Mouse (Mus musculus): ENCODE data around the gene Timd4. TPM values are rescaled to one million over a fixed set of nuclear protein-coding genes. Genes with fewer than 3 reads are reported as not detected.
A peak's percentile ranks its signal among the peaks of the same experiment; 100 is the strongest.

The Timd4 gene
- polyA plus RNA-seq, 1 experiment: not detected

DNA sequence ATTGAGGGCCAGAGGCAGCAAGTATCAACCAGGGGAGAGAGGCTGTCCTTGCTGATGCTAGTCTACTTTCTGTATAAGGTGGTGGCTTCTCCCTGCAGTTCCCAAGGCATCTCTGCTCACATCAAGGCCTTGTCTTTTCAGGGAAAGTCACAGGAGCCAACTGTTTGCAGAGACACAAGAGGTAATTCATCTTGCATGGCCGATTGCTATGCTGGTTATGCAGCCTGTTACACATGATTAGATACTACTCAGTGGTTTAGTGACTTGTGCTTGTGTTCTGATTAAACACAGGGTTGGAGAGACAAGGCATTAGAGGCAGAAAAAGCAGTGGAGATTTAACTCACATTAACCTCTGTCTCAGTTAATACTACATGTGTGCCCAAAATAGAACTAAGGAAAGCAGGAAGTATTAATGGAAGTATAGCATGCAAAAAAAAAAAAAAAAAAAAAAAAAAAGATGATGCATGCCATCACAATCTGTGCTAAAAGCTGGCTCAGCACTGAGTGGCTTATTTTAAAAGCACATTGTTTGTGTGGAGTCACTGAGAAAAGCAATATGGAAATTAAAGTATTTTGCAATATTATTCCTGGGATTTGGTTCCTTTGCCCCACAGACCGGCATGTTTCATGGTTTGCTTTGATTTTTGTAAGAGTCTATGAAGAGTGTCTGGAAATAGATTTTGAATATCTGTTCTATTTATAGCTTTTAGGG lies 31.6 kb downstream of the Timd4 start:
- TF ChIP-seq CTCF (IDR thresholded peaks at IDR 0.05; ENCODE audit: borderline replicate concordance, insufficient read depth, low read depth, low read length) (no peak), POLR2A (IDR thresholded peaks at IDR 0.05; ENCODE audit: borderline replicate concordance, insufficient read depth, low read length) (no peak)
- 58% methylated on average over 2 of the region's 2 CpGs for WGBS
- Histone ChIP-seq H3K27me3 (ENCODE audit: control insufficient read depth, insufficient read depth, low read length) (no peaks in the 10 kb centered on the region), H3K4me1 (ENCODE audit: control insufficient read depth, insufficient read depth, low read length) (no peaks in the 10 kb centered on the region), H3K27ac (ENCODE audit: insufficient read depth, low read length) (no peak overlapping the region), H3K4me3 (replicated peaks; ENCODE audit: insufficient read depth, low read depth, low read length) (no peak overlapping the region)
- no peak for DNase-seq

DNA sequence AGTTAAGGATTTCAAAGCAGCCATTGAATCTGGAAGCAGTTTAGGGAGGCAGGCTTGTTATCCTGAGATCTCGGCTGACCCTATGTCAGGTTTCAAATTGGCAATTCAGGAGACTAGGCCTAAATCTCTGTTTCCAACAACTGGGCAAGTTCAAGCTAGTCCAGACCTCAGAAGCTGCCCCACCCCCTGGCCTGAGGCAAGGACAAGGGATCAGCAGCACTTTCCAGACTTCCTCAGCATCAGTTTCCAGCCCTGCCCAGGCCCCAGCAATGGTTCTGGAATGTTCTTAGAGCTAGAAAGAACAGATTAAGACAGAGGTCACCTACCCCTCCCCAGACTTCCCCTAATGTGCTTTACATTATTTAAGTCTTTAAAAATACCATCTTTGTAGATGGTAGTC lies 36.1 kb downstream of the Timd4 start:
- Histone ChIP-seq H3K27me3 (ENCODE audit: control insufficient read depth, insufficient read depth, low read length) (no peaks in the 10 kb centered on the region), H3K4me1 (ENCODE audit: control insufficient read depth, insufficient read depth, low read length) (no peaks in the 10 kb centered on the region), H3K27ac (ENCODE audit: insufficient read depth, low read length) (no peak overlapping the region), H3K4me3 (replicated peaks; ENCODE audit: insufficient read depth, low read depth, low read length) (no peak overlapping the region)
- 88% methylated on average over 1 of the region's 1 CpGs for WGBS
- no peak for DNase-seq
- TF ChIP-seq CTCF (IDR thresholded peaks at IDR 0.05; ENCODE audit: borderline replicate concordance, insufficient read depth, low read depth, low read length) (no peak), POLR2A (IDR thresholded peaks at IDR 0.05; ENCODE audit: borderline replicate concordance, insufficient read depth, low read length) (no peak)

DNA sequence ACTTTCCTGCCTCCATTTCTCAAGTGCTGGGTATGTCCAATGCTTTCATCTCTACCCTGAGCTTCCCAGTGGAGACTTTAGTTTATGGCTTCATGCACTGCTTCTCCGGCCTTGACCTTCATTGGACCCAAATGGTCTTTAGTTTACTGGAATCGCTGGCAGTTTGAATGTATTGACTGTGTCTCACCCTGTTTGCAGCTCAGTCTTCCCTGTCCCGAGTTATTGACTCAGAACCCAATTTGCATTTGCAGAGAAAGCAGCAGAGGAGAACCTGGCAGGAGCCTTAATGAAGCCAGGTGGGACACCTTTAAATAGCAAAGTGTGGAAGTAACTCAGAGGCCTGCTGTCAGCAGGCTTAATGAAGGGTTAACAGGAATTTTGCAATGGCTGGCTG lies 37.2 kb downstream of the Timd4 start:
- TF ChIP-seq CTCF (IDR thresholded peaks at IDR 0.05; ENCODE audit: borderline replicate concordance, insufficient read depth, low read depth, low read length) (no peak), POLR2A (IDR thresholded peaks at IDR 0.05; ENCODE audit: borderline replicate concordance, insufficient read depth, low read length) (no peak)

DNA sequence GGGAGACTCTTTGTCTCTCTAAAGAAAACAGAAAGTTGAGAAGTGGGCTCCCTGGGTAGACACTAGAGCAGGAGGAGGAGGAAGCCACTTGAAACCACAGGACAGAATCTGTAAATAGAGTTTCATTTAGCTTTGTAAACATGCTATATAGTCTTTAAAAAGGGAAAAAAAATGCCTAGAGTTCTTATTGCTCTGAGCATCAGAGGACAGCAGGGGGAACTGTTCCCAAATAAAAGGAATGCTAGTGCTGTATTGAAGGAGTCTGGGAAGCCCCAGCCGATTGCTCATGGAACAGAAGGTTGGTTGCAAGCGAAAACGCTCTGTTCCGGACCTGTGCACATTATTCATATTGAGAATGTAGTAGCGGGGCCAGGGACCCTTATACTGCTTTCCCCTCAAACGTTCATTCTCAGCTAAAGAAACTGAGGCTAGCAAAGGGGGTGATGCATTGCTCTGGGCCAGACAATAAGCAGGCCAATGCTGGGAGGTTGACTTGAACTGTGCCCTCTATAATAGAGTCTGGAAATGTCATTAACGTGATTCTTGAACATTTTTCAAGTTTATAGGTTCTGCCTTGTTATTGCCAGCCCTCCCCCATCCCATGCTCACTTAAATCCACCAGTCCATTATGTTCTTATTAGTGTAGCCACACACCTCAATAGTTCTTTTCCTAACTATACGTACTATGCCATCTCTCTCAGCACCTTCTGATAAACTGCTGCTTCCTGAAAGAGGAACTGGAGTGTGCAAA lies 37.8 kb downstream of the Timd4 start:
- WGBS: 30% methylated on average over 8 of the region's 8 CpGs
- Histone ChIP-seq H3K4me1 (ENCODE audit: control insufficient read depth, insufficient read depth, low read length) (no peaks in the 10 kb centered on the region), H3K27me3 (ENCODE audit: control insufficient read depth, insufficient read depth, low read length) (no peaks in the 10 kb centered on the region), H3K4me3 (replicated peaks; ENCODE audit: insufficient read depth, low read depth, low read length) (no peak overlapping the region), H3K27ac (ENCODE audit: insufficient read depth, low read length) (no peak overlapping the region)
- DNase-seq: no peak
- TF ChIP-seq CTCF (IDR thresholded peaks at IDR 0.05; ENCODE audit: borderline replicate concordance, insufficient read depth, low read depth, low read length): no peak
- no peak for TF ChIP-seq POLR2A (IDR thresholded peaks at IDR 0.05; ENCODE audit: borderline replicate concordance, insufficient read depth, low read length)

More for the DNA sequence above, 37.2 kb downstream of the Timd4 start:
- Histone ChIP-seq H3K27ac (ENCODE audit: insufficient read depth, low read length) (no peak overlapping the region), H3K4me3 (replicated peaks; ENCODE audit: insufficient read depth, low read depth, low read length) (no peak overlapping the region), H3K4me1 (ENCODE audit: control insufficient read depth, insufficient read depth, low read length) (no peaks in the 10 kb centered on the region), H3K27me3 (ENCODE audit: control insufficient read depth, insufficient read depth, low read length) (no peaks in the 10 kb centered on the region)
- WGBS: 59% methylated on average over 3 of the region's 3 CpGs
- DNase-seq: no peak

DNA sequence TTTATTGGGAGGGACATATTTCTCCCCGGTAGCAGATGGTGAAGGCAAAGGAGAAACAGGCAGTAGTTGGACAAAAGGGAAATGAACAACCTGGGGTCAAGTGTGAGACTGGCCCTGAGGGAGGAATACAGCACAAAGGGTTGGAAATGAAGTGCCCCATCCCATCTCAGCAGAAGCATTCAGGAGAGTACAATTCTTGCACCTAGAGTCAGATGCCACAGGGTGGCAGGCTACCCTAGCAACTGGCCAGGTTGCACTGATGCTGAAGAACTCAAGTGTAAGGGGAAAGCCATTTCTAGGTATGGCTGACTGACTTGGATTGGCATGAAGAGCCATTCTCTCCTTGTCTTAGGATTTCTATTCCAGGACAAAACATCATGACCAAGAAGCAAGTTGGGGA lies 54.2 kb downstream of the Timd4 start:
- Histone ChIP-seq H3K27ac (ENCODE audit: insufficient read depth, low read length) (no peak overlapping the region), H3K4me1 (ENCODE audit: control insufficient read depth, insufficient read depth, low read length) (no peaks in the 10 kb centered on the region), H3K4me3 (replicated peaks; ENCODE audit: insufficient read depth, low read depth, low read length) (no peak overlapping the region), H3K27me3 (ENCODE audit: control insufficient read depth, insufficient read depth, low read length) (no peaks in the 10 kb centered on the region)
- TF ChIP-seq CTCF (IDR thresholded peaks at IDR 0.05; ENCODE audit: borderline replicate concordance, insufficient read depth, low read depth, low read length) (peak; percentile 54), POLR2A (IDR thresholded peaks at IDR 0.05; ENCODE audit: borderline replicate concordance, insufficient read depth, low read length) (no peak)
- WGBS: 67% methylated on average over 1 of the region's 1 CpGs
- DNase-seq: peak; percentile 1 to 18

DNA sequence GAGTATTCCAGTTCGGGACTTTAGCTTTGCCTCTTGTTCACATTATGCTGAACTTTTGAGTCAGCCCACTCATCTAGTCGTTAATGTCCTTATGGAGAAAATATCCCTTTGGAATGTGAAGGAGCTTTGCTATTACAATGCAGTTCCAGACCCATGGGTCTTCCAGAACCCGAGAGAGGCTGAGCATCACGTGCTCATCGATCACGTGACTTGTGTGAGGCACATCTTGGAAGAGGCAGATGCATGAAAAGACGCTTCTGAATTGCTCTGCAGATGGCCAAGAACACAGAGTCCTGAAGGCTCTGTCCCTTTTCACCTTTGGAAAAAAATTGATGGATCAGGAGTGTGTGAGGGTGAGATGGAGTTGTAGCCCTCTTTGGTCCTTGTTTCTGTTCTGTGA lies 58.0 kb downstream of the Timd4 start:
- DNase-seq: no peak
- H3K4me3 ChIP-seq (replicated peaks; ENCODE audit: insufficient read depth, low read depth, low read length): no peak overlapping the region
- H3K27me3 ChIP-seq (ENCODE audit: control insufficient read depth, insufficient read depth, low read length): no peaks in the 10 kb centered on the region
- no peaks in the 10 kb centered on the region for H3K4me1 ChIP-seq (ENCODE audit: control insufficient read depth, insufficient read depth, low read length)
- TF ChIP-seq CTCF (IDR thresholded peaks at IDR 0.05; ENCODE audit: borderline replicate concordance, insufficient read depth, low read depth, low read length) (no peak), POLR2A (IDR thresholded peaks at IDR 0.05; ENCODE audit: borderline replicate concordance, insufficient read depth, low read length) (no peak)
- H3K27ac ChIP-seq (ENCODE audit: insufficient read depth, low read length): no peak overlapping the region
- 71% methylated on average over 7 of the region's 7 CpGs for WGBS

DNA sequence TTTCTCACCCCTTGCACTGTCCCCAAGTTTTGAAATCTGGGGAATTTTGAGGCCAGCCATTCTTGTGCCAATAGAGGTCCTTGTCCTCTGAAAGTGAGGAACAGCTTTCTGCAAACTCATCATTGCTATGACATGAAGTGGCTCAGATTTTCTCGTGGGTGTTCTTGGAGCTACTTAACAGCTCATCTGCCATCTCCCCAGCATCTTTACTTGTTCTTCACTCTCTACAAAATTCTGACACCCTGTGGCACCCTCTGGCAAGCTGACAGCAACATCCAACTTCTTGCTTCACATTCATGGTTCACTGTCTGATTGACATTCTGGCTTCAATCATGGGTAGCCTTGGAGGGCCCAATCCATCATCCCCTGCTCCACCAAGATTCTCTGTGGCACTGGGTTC lies 65.2 kb downstream of the Timd4 start:
- WGBS: 37% methylated on average over 1 of the region's 1 CpGs
- TF ChIP-seq POLR2A (IDR thresholded peaks at IDR 0.05; ENCODE audit: borderline replicate concordance, insufficient read depth, low read length): no peak
- TF ChIP-seq CTCF (IDR thresholded peaks at IDR 0.05; ENCODE audit: borderline replicate concordance, insufficient read depth, low read depth, low read length): no peak
- no peaks in the 10 kb centered on the region for H3K4me1 ChIP-seq (ENCODE audit: control insufficient read depth, insufficient read depth, low read length)
- H3K27ac ChIP-seq (ENCODE audit: insufficient read depth, low read length): no peak overlapping the region
- H3K27me3 ChIP-seq (ENCODE audit: control insufficient read depth, insufficient read depth, low read length): no peaks in the 10 kb centered on the region; the same call in 1 of the 2 replicates
- no peak overlapping the region for H3K4me3 ChIP-seq (replicated peaks; ENCODE audit: insufficient read depth, low read depth, low read length)
- no peak for DNase-seq

DNA sequence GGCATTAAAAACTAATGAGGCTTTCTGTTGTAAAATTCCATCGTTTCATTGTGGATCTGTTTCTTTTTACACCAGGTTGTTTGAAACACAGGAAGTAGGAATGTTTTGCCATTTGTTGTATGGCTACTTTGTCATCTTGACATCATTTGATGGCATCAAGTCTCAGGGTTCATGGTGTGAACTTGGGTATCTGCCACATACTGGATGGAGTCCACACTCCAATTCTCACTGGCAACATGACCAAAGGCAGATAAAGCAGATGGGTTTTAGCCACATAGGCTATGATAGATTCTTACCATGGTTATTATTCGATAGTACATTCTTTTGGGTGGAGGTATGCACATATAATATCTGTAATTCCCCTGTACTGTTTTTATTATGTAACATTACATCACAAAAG lies 71.9 kb downstream of the Timd4 start:
- Histone ChIP-seq H3K4me1 (ENCODE audit: control insufficient read depth, insufficient read depth, low read length) (no peaks in the 10 kb centered on the region), H3K27ac (ENCODE audit: insufficient read depth, low read length) (no peak overlapping the region), H3K4me3 (replicated peaks; ENCODE audit: insufficient read depth, low read depth, low read length) (no peak overlapping the region), H3K27me3 (ENCODE audit: control insufficient read depth, insufficient read depth, low read length) (no peaks in the 10 kb centered on the region)
- DNase-seq: no peak
- no peak for TF ChIP-seq CTCF (IDR thresholded peaks at IDR 0.05; ENCODE audit: borderline replicate concordance, insufficient read depth, low read depth, low read length)
- no peak for TF ChIP-seq POLR2A (IDR thresholded peaks at IDR 0.05; ENCODE audit: borderline replicate concordance, insufficient read depth, low read length)
- 31% methylated on average over 2 of the region's 2 CpGs for WGBS

Data from cerebellum, adult 2 months (tissue).